Mouse (Mus musculus) heart, postnatal 0 days (tissue): Measurements from ENCODE around the gene Optc.

Experiments
- CTCF ChIP-seq: IDR thresholded peaks from 2 replicates; pipeline ENCODE4 v1.5.1; 2016; ENCODE audit warnings: antibody characterized with exemption, control low read depth, low read depth
- EP300 ChIP-seq: IDR thresholded peaks from 2 replicates; pipeline ENCODE4 v1.6.1; 2016; ENCODE audit warnings: antibody characterized with exemption, low read depth

- TF ChIP-seq CTCF, result no peak
- no peak for TF ChIP-seq EP300
Observed at GRCm38 (mm10) chr1:133886431-133886830, 21.4 kb downstream of the Optc start.
